Mouse (Mus musculus): ENCODE data around the gene Ccnf. TPM values are rescaled to one million over a fixed set of nuclear protein-coding genes. Genes with fewer than 3 reads are reported as not detected.

The Ccnf gene
- total RNA-seq (2021): 1 to 10 TPM in 1 of 2 experiments, under 1 TPM in 1; 0.61 to 1.1 TPM
- long read RNA-seq, experiment 1: 0 reads
- long read RNA-seq, experiment 2, full-length matches to known transcripts: 1 of 1 reads
- long read RNA-seq, experiment 2, partial matches to known transcripts: 0 of 1 reads
- long read RNA-seq, experiment 2, other reads (novel, unspliced or antisense): 0 of 1 reads

DNA sequence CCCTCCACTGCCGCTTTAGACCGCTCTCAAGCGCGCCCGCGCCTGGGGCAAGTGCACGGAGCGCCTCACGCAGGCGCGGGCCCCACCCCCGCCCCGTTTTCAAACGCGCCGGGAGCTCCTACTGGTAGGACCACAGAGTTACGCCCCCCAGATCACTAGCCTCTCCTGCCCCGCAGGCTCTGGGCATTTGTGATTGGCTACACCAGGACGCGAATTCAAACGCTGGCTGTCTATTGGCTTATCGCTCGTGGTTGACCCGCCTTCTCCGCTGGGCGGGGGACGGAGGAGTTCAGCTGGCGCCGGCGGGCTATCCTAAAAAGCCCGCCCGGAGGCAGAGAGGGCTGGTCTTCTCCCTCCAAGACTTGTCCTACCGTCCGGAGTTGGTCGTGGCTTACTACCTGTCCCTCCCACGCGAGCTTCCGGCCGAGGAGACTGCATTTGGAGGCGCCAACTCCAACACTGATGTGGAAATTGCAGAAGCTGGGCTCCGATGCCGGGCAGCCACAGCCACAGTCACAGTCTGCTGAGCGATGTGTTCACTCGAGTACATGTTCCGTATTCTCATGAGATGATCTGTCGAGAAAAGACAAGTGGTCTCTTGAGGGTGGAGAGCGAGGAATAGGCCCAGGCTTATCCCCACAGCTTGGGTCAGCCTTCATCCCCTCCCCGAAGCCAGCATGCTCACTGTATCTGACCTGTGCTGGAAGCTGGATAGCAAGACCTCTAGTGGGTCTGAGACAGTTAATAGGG, at the start of gene Ccnf:
Gene Ccnf (minus strand): TSS at position 165 of the 750 bp plus-strand sequence.
- DNase-seq: peak; percentile 97

DNA sequence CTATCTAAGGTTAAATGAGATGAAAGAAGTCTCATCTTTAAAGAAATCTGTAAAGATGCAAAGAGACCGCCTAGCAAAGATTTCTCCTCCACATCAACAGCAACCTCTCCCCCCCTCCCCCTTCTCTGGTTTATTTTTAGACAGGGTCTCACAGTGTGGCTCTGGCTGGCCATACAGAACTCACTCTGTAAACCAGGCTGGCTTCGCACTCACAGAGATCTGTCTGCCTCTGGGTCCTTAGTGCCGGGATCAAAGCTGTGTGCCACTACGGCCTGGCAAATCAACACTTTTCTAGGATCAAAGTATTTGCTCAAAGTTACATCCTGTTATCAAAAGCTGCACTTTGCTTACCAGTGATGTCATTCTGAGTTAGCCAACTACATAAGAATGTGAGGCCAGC, 49.4 kb upstream of the Ccnf start:
- DNase-seq: no peak

DNA sequence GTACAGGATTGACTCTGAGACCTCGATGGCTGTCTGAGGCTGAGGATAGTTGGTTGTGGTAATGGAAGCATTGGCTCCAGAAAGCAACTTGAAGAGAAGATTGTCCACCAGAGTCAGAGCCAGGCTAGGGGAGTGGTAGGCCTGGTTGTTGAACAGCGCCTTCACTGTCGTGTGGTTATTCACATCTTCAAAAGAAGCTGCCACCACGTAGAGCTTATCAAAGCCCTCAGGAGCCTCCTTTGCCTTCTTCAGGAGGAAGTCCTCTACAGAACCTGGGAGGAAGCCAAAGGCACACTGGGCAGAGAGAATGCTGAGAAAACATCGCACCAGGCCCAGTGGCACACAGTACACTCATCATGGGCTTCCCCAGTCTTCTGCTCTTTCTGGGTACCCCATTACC, 38.1 kb upstream of the Ccnf start:
- no peak for DNase-seq

DNA sequence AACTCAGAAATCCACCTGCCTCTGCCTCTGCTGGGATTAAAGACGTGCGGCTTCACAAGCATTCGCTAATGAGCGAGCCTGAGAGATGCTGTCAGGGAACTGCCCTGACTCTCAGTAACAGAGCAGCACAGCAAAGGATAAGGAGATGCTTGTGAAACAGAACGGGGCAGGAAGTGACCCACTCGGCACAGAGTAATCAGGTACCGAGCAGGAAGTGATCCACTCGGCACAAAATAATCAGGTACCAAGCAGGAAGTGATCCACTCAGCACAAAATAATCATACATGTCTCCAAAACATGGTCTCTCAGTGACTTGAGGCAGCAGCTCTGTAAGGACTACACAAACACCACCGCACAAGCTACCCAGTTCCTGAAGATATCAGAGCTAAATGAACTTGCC, 37.2 kb upstream of the Ccnf start:
- DNase-seq: no peak

DNA sequence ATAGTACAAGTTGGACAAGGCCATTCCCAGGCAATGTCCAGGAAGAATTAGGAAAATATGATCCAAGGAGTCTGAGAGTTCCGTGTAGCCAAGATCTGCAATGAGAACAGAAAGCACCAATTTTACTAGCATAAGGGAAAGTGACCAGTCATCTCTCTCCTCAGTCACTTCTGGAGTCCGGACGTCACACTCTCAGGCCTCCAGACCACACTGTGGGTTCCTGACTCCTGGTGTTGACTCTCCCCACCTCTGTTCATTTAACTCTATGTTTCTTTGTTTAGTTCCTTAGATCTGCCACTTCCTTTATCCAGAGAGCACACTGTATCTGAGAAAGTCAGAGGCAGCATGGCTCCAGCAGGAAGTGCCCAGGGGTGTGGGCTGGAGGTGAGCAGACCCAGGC, 34.4 kb upstream of the Ccnf start:
- no peak for DNase-seq

DNA sequence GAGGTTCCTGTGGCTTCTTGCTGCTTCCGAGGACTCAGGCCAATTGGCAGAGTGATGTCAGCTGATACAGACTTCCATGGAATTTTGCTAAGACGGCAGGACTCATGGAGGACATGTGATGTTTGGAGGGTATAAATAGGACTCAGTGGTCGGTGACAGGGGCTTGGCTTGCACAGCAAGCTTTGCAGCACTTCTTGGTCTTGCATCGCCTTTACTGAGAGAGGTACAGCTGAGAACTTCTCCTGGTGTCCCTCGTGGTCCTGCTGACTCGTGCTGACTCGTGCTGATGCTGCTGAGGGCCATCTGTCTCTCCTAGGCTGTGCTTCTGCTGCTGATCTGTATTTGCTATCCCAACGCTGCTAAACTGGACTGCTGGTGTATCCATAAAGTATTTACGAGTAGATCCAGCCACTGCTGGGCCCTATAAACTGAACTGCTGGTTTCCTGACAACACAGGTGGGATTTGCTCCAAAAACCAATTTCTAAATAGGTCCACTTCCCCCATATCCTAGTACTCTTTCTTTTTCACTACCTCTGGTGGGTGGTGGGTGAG, 32.1 kb upstream of the Ccnf start:
- no peak for DNase-seq

DNA sequence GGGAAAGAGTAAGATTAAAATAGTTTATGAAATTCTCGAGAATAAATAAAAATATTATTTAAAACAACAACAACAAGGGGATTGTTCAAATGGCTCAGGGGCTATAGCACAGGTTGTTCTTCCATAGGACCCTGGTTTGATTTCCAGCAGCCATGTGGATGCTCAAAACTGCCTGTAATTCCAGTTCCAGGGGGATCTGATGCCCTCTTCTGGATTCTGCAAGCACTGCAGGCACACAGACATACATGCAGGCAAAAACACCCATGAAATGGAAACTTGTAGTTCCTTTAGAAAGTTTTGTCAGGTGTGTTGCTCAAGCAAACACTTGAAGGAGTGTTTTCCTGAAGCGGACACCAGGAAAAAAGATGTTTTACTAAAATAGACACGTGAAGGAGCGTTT, 31.4 kb upstream of the Ccnf start:
- no peak for DNase-seq

DNA sequence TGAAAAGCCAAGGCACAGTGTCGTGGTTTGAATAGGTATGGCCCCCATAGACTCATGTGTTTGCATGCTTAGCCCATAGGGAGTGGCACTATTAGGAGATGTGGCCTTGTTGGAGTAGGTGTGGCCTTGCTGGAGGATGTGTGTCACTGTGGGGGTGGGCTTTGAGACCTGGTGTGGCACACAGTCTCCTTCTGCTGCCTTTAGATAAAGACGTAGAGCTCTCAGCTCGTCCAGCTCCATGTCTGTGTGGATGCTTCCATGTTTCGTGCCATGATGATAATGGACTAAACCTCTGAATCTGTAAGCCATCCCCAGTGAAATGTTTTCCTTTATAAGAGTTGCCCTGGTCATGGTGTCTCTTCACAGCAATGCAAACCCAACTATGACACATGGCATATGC, 28.6 kb upstream of the Ccnf start:
- no peak for DNase-seq

DNA sequence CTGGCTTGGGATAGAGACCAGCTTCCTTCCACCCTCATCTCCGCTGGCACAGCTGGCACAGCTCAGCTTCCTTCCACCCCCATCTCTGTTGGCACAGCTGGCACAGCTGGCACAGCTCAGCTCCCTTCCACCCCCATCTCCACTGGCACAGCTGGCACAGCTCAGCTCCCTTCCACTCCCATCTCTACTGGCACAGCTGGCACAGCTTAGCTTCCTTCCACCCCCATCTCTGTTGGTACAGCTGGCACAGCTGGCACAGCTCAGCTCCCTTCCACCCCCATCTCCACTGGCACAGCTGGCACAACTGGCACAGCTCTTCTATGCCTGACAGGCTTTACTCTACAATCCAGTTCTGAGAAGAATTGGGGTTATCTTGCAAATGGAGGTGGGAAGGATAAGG, 15.8 kb upstream of the Ccnf start:
- no peak for DNase-seq

DNA sequence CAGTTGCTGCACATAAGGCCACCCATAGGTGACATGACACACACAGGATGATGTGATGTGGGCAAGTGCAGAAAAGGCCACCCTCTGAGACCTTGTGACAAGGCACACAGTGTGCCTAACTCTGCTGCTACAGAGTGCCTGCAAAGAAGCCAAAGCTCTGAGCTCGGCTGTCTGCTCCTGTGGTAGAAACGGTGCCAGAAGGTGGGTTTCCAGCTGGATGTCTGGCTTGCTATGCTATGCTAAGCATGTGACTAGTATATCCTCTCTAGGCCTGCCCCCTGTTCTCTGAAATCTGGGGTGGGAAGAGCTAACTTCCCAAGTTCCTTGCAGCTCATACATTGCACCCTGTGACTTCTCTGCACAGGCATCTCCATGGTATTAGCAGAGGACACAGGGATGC, 13.5 kb upstream of the Ccnf start:
- DNase-seq: no peak

DNA sequence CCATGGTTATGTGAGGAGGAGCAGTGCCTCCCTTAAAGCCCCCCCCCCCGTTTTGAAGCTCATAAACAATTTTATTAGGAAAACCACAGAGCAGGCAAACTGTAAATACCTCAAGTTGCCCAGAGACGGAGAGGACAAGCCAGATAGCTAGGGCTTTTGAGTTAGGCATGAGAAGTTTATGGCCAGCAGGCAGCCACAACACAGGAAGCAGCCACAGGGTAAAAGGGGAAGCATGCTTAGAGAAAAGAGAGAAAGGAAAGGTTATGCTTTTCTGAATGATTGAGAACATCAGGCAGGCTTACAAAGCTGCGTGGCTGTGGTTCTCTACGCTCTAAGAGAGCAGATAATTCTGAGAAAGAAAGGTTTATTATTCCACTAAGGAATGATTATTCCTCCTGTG, 9.2 kb upstream of the Ccnf start:
- no peak for DNase-seq

DNA sequence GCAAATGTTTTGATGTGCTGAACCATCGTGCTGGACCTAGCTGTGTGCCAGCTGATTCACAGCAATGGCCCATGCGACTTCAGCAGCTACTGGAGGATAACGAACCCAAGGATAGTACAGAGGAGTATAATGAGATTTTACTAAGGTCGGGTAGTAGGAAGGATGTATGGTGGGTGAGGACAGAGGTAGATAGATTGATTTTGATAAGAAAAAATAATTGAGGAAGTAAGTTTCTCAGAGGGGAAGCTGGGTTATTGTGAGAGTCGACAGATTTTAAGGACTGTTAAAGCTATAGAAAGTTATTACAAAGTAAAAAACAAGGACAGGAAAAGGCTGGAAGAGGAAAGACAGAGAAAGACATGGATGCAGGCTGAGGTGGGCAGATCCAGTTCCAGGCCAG, 8.4 kb upstream of the Ccnf start:
- DNase-seq: no peak

DNA sequence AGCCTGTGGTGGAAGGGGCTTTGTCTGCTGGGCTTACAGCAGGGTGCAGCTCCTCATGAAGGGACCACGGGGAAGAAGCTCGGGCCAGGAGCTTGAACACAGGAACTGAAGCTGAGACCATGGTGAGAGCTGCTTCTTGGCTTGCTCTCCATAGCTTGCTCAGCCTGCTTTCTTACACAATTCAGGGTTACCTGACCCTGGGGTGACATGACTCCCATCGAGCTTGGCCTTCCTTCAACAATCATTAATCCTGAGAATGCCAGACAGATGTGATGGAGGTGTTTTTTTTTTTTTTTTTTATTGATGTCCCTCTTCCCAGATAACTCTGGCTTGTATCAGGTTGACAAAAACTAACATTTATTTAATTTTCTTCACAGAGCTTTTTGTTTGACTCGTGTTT, 7.7 kb upstream of the Ccnf start:
- DNase-seq: no peak

DNA sequence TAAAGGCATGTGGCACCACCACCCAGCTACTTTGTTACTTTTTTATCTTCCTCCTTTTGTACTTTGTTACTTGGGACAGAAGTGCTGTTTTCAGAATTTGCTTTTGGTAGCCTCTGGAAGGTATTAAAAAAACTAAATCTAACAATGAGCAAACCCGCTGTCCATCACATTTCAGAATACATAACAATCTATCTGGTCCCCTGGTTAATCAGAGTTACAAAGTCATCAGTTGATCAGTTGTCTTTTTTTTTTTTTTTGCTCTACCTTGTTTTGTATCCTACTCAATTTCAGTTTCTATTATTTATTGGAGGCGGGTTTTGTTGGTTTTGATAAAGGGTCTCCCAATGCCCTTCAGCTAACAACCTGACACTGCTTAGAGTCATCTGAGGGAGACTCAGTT, 1.0 kb upstream of the Ccnf start:
- DNase-seq: no peak

DNA sequence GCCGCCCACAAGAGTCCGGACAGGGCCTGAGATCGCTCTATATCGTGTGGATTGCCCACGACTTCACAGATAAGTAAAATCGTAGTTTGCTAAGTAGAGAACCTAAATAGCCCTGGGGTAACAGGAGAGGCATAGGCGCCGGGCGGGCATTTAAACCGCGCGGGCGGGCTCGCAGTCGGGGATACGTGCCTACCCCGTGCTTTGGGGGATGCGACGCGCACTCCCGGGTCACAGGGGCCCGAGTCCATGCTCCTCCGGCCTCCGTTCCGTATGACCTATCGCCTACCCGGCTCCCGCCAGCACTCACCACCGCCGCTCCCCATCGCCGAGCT, 330 bp downstream of the Ccnf start:
- no peak for DNase-seq

DNA sequence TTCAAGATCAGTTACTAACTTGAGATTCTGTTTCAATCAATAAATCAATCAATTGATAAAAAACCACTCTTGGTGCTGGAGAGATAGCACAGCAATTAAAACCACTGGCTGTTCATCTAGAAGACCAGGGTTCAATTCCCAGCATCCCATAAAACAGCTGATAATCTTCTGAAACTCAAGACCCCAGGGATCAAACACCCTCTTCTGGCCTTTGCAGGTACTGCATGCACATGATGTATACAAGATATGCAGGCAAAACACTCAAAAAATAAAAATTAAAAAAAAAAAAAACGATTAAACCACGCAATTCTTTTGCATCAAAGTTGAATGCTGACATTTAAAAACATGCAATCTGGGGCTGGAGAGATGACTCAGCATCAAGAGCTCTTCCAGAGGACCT, 2.6 kb downstream of the Ccnf start:
- no peak for DNase-seq

DNA sequence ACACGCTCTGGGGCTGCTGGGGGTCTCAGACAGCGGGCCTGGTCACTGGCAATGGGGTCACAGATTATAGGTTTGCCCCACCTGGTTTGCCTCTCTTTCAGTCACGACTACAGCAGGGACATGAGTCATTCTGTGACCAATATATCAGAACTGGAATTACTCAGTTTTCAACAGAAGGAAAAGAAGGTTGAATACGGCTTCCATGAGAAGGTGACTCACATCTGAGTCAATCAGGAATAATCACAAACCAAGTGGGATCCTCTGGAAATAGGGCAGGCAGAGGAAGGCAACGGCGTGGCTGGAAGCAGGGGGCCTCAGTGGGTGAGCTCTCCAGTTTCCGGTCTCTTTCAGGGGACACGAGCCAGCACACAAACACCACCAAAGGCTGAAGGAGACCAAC, 7.2 kb downstream of the Ccnf start:
- no peak for DNase-seq

DNA sequence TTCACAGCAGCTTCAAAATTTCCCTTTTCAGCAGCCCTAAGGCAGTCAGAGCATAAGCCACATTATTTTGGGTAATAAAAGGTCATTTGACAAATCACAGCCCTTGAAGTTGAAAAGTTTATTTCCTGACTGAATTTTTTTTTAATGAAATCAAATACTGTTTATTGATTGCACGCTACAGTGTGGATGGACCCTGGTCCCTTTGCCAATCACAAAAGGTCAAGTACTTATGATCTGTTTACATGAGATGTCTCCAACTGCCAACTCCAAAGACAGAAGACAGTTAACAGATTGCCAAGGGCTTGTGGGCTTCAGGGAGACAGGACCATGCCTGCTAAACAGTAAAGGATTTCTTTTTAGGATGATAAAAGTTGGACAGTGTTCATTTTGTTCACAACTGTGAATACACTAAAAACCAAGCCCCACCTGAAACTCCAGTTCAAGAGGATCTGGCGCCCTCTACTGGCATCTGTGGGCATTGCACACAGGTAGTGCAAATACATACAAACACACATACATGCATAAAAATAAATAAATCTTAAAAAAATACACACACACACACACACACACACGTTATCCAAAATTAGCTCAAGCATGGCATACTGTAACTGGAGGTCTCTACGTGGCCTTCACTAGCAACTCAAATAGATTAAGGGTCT, 7.8 kb downstream of the Ccnf start:
- no peak for DNase-seq

DNA sequence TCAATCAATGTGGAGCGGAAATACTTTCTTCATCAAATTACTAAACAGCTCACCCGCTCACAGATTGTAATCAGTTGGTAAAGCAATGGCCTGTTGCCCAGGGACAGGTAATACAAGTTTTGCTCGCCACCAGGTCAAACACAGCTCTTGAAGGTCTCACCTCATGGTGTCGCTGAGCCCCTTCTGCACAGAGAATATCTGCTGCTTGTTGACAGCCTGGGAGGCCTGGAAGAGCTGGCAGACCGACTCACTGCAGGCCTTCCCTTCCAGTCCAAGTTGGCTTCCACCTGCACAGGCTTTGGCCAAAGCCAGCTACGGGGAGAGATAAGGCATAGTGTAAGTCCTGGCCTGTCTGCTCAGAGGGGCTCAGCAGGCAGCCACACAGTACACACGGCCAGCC, 14.4 kb downstream of the Ccnf start:
- DNase-seq: no peak

DNA sequence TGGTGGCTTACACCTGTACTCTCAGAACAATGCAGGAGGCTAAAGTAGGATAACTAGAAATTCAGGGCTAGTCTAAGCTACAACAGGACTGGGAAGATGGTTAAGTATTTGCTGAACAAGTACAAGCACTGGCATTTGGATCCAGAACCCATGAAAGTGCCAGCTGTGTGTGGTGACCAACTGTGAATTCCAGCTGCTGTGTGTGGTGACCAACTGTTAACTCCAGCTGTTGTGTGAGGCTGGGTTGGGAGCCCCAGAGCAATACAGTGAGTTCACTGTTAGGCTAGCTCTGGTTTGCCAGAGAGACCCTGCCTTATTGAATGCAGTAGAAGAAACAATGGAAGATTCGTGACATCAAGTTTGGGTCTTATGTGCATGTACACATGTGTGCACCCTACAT, 14.8 kb downstream of the Ccnf start:
- no peak for DNase-seq

DNA sequence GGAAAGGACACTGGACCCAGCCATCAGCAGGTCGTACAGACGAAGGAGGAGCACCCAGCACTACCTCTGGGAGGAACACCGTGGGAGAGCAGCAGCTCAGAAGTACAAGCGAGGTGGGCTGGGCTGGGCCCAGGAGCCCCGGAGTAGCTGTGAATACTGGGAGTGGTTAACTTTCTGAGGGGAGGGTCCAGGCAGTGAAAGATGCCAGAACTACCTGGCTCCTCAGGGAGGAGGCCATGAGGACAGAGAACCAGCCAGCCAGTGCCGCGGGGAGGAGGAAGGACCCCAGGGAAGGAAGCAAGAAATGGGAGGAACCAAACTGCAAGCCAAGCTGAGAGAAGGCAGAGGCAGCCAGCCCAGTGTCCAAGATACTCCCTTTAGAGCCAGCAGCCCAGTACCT, 23.3 kb downstream of the Ccnf start:
- DNase-seq: no peak

DNA sequence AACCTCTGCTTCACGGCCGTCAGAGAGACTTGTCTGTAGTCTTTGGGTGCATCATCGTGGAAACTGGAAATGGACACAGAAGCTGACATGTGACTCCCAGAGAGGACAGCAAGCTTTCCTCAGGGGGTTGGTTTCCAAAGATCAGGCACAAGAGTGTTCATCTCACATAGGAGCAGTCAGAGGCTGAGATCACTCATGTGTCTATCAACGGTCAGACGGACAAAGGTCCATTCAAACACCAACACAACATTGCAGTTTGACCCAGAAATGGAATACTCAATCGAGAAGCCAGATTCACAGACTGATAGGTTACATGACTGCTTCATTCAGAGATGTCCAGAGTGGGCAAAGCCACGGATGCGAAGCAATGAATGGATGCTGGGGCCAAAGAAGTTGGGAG, 24.6 kb downstream of the Ccnf start:
- no peak for DNase-seq

DNA sequence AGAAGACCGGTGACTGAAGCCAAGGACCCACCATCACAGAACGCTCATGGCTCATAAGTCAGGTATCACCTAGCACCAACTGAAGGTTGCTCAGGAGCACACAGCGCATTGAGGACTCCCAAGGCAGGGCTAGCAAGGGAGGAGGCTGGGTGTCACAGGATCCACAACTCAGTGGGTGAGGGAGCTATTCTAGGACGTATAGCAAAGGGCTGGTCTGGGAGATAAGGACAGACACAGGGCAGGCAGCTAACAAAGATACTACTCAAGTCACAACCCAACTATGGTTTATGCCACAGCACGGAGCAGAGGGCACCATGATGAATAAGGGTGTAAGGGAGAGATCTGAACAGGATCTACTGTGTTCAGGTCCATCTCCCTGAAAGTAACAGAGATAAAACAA, 25.4 kb downstream of the Ccnf start:
- DNase-seq: no peak

DNA sequence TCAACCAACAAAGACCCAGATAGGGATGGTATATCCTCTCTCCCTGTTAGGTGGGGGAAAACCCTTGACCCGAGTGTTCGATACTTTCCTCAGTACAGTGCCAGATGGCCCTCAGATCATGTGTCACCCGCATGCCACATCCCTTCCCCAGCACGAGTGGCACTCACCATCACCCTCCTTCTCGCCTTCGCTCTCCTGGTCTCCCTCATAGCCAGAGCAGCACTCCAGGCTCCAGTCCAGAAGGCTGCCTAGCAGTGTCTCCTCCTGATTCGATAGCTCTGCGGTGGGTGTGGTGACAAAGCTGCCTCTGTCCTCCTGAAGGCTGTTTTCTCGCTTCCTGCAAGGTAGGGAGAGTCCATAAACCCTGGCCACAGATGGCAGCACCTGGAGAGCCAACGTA, 26.5 kb downstream of the Ccnf start:
- DNase-seq: no peak

Data from gastrocnemius, postnatal 25 days (tissue).